Mouse (Mus musculus) T-cell, adult 66 days (primary cell): ENCODE measurements around the gene Tcl1. TPM values are rescaled to one million over a fixed set of nuclear protein-coding genes. Genes with fewer than 3 reads are reported as not detected.

Source experiments
- total RNA-seq, 2 experiments: library from RNA; stranded (reverse); gene quantifications; 3 replicates in 1 of 2; 4 replicates in 1 of 2; pipeline ENCODE4 v1.2.4; 2023

Tcl1 gene
- total RNA-seq, result not detected

DNA sequence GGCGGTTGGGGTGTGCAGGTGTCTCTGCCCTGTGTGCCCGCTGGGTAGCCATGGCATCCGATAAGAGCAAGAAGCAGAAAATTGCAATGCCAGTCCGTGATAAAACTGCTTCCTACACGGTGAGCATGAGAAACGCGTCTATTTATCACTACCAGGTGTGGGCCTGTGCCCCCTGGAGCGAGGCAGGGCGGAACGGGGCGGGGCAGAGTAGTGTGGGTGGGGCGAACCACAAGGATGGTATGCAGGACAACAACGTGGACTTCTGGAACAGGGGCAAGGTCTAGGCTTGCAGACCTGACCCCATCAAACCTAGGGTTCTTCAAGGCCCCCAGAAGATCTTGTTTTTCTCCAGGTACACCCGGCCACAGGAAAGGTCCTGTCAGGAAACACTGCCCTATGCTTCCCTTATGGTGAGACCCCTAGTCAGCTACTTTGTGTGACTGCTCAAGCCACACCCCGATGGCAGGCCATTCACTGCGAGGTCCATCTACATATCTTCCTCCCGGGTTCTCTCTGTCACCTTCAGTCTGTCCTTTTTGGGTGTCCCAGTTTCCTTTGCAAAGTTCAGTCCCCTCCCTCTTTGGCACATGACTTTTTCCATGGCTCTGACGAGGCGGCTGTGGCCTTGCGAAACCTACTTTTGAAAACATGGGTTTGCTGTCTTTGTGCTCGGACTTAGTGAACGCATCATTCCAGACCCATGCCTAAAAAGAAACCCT is at the start of gene Tcl1:
TSS of gene Tcl1 (minus strand) at position 193 of the 719 bp plus-strand sequence.

DNA sequence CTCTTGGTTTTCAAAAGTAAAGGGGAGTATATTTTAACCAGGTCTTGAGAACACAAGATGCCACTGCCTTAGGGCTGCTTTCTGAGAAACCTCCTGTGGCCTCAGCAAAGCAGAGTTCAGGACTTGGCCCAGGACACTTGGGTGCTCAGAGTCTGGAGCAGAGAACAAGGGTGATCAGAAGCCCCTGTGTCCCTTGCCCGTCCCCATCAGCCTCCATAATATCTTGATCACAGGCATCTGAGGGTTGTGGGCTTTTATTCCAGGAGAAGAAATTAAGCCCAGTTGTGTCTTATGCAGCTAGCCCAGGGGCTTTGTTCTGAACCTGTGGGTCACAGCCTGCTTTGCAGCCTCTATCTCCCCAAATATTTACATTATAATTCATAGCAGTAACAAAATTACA is 20.9 kb downstream of the Tcl1 start, which contains the start of gene Tcl1b4:
TSS of gene Tcl1b4 (plus strand) at position 301 of the 400 bp plus-strand sequence.

DNA sequence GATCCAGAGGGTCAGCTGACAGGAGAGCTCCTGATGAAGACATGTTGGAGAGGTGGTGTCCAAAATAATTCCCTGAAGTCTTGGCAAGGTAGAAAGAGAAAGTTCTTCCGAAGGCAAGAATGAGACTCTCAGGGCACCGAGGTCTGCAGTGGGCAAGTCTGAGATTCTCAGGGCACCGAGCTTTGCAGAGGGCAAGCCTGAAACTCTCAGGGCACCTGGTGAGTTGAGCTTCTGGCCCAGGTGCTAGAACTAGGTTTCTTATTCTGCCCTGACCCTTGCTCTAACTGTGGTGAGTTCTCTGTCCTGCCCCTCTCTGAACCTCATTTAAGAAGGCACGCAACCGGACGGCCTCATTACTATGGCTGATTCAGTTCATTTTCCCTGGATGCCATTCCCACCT is 31.9 kb downstream of the Tcl1 start, which contains the start of gene Tcl1b3:
TSS of gene Tcl1b3 (plus strand) at position 301 of the 400 bp plus-strand sequence.

DNA sequence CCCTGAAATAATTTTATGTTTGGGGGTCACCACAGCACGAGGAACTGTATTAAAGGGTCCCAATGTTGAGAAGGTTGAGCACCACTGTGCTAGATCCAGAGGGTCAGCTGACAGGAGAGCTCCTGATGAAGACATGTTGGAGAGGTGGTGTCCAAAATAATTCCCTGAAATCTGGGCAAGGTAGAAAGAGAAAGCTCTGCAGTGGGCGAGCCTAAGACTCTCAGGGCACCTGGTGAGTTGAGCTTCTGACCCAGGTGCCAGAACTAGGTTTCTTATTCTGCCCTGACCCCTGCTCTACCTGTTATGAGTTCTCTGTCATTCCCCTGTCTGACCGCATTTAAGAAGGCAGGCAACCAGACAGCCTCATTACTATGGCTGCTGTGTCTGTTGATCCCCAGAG is 46.5 kb downstream of the Tcl1 start, which contains the start of gene Tcl1b5:
TSS of gene Tcl1b5 (plus strand) at position 301 of the 400 bp plus-strand sequence.

Other genes starting within 250 kb of the Tcl1 start
- 10 to 100 TPM in 1 of 2 experiments, 1 to 10 TPM in 1; 8.9 to 10.7 TPM for gene Syne3, start 213.0 kb downstream of the Tcl1 start, total RNA-seq
- gene Glrx5, start 190.1 kb downstream of the Tcl1 start, total RNA-seq, result 10 to 100 TPM; 28.3 to 31.8 TPM
- not detected for gene Tcl1b2, start 76.8 kb downstream of the Tcl1 start, total RNA-seq
- not detected for gene Tcl1b1, start 63.1 kb downstream of the Tcl1 start, total RNA-seq
- not detected for gene Tcl1b5, start 46.4 kb downstream of the Tcl1 start, total RNA-seq
- gene Tcl1b3, start 31.8 kb downstream of the Tcl1 start, total RNA-seq, result not detected
- not detected for gene Tcl1b4, start 20.8 kb downstream of the Tcl1 start, total RNA-seq
- gene Tunar, start 111.1 kb upstream of the Tcl1 start, total RNA-seq, result not detected
- under 1 TPM; 0.09 to 0.12 TPM for gene D430019H16Rik, start 231.1 kb upstream of the Tcl1 start, total RNA-seq